In the genomic region with DNA sequence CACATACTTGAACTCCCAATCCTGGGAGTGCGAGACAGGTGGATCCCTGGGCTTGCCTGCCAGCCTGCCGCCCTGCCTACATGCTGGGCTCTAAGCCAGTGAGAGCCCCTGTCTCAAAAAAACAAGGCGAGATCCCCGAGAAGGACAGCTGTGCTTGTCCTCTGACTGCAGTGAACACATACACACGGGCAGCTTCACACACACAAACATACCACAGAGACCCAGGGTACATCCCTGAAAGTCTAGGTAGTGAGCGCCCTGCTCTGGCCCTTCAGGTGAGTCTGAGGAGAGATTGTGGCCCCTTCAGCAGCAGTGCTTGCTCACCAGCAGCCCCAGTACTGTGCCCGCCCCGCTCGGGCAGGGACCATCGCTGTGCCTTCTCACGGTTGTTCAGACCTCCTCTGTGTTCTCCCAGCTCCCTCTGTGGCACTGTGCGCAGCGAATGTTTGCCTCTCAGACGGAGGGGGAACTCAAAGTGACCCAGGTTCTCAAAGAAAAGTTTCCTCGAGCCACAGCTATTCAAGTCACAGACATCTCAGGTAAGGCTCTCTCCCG, we compare ENCODE assay signal across 18 mouse cellular contexts. TPM values are rescaled to one million over a fixed set of nuclear protein-coding genes. Genes with fewer than 3 reads are reported as not detected.
DNase-seq lines count a peak whose midpoint lies in the region; ATAC-seq lines count a peak whose summit lies in the region.
"Had no signal": no experiment of that assay in that cellular context is flagged by ENCODE, and none has a peak within 500 bp of the region (broad histone marks: within the 10 kb centered on the region; RNA-seq: fewer than 3 reads in every experiment).

No protein-coding gene starts in this region.

- H3K9me3 ChIP-seq in erythroblast, embryonic 14.5 days (ENCODE audit: control insufficient read depth, low read length) = no peaks in the 10 kb centered on the region
- no peaks in the 10 kb centered on the region for H3K9me3 ChIP-seq in kidney, embryonic 16.5 days (ENCODE audit: low read length)
- no peaks in the 10 kb centered on the region for H3K9me3 ChIP-seq in liver, embryonic 12.5 days (replicated peaks)
- H3K9me3 ChIP-seq: hindbrain, embryonic 15.5 days; limb, embryonic 15.5 days; midbrain, embryonic 12.5 days had no signal

- H3K9ac ChIP-seq in kidney, embryonic 16.5 days (replicated peaks; ENCODE audit: low read length) = peak overlapping the region; percentile 93; the same call in 1 of the 2 replicates
- peak overlapping the region; percentile 95 for H3K9ac ChIP-seq in liver, embryonic 12.5 days

- WGBS in kidney, embryonic 16.5 days = 90% methylated on average over 16 of the region's 16 CpGs
- WGBS in liver, embryonic 12.5 days (ENCODE audit: insufficient replicate concordance) = 75% methylated on average over 16 of the region's 16 CpGs

- DNase-seq in kidney, adult 11 months = no peak
- peak; percentile 20 for DNase-seq in c-Kit-negative CD71-positive TER-119-positive erythroid progenitor cells, embryonic 14.5 days (ENCODE audit: low read depth, low spot score)
- DNase-seq in urinary bladder, postnatal 4 days (ENCODE audit: low spot score in 2 of 2) = no peak
- no peak for DNase-seq in left cerebral cortex, adult 11 months (ENCODE audit: low spot score)
- DNase-seq: adrenal gland, postnatal 25 days; cerebellum, adult 11 months; embryo, embryonic 11 days; kidney, adult 8-10 months; layer of hippocampus, postnatal 36 days; lung, postnatal 36 days; thymus, adult 18-20 months had no signal

- no peak overlapping the region for H3K4me2 ChIP-seq in kidney, embryonic 16.5 days (replicated peaks; ENCODE audit: low read depth, low read length)
- H3K4me2 ChIP-seq in liver, embryonic 12.5 days = peak overlapping the region; percentile 76

- H3K4me1 ChIP-seq in erythroblast, embryonic 14.5 days (ENCODE audit: control insufficient read depth) = peaks cover 82% of the 10 kb centered on the region
- H3K4me1 ChIP-seq in kidney, embryonic 16.5 days (ENCODE audit: insufficient read depth, low read length) = peaks cover 13% of the 10 kb centered on the region
- H3K4me1 ChIP-seq in liver, embryonic 12.5 days = peaks cover 69% of the 10 kb centered on the region

- H3K4me3 ChIP-seq in erythroblast, embryonic 14.5 days (replicated peaks) = peak overlapping the region; percentile 82
- no peak overlapping the region for H3K4me3 ChIP-seq in kidney, embryonic 16.5 days (ENCODE audit: low read length)
- peak overlapping the region; percentile 83 for H3K4me3 ChIP-seq in liver, embryonic 12.5 days

- H3K27me3 ChIP-seq in erythroblast, embryonic 14.5 days (ENCODE audit: control insufficient read depth) = no peaks in the 10 kb centered on the region
- H3K27me3 ChIP-seq in kidney, embryonic 16.5 days (ENCODE audit: insufficient read depth, low read length) = no peaks in the 10 kb centered on the region
- H3K27me3 ChIP-seq in liver, embryonic 12.5 days (replicated peaks) = no peaks in the 10 kb centered on the region
- H3K27me3 ChIP-seq: hindbrain, embryonic 15.5 days; limb, embryonic 15.5 days; midbrain, embryonic 12.5 days had no signal

- H3K36me3 ChIP-seq in erythroblast, embryonic 14.5 days (ENCODE audit: control insufficient read depth) = peaks cover 85% of the 10 kb centered on the region
- peaks cover 15% of the 10 kb centered on the region; the same call in 1 of the 2 replicates for H3K36me3 ChIP-seq in kidney, embryonic 16.5 days (ENCODE audit: insufficient read depth, low read length)
- H3K36me3 ChIP-seq in liver, embryonic 12.5 days = peaks cover 61% of the 10 kb centered on the region

- ATAC-seq in erythroblast, adult 5-6 weeks (replicated peaks; ENCODE audit: low FRiP score, poor library complexity, severe bottlenecking) = no peak
- no peak for ATAC-seq in kidney, embryonic 16.5 days (ENCODE audit: low FRiP score, low TSS enrichment)
- no peak for ATAC-seq in liver, embryonic 12.5 days

- no peak overlapping the region for H3K27ac ChIP-seq in kidney, embryonic 16.5 days (ENCODE audit: low read length)
- H3K27ac ChIP-seq in liver, embryonic 12.5 days = peak overlapping the region; percentile 98
- H3K27ac ChIP-seq: hindbrain, embryonic 15.5 days; limb, embryonic 15.5 days; midbrain, embryonic 12.5 days had no signal

RNA-seq across cellular contexts. Expression of a gene that starts 2.0 kb away (rescaled TPM):
- 25.9 and 28.1 TPM in 2 replicates for polyA plus RNA-seq in erythroblast, embryonic 14.5 days (2012)
- 99.1 and 113 TPM in 2 replicates for total RNA-seq in erythroblast, adult 5-6 weeks (2015; ENCODE audit: low replicate concordance)
- total RNA-seq in erythroblast, adult 5-6 weeks (2017; ENCODE audit: low replicate concordance) = 93.6 and 115 TPM in 2 replicates
- polyA plus RNA-seq in kidney, embryonic 16.5 days (2015; fragmentation: Nextera tagmentation; extraction: Ambion mirVana) = 136 and 142 TPM in 2 replicates
- polyA plus RNA-seq in liver, embryonic 12.5 days (2016; fragmentation: Nextera tagmentation; extraction: Ambion mirVana) = 314 and 322 TPM in 2 replicates

RNA-seq across cellular contexts. Expression of a gene that starts 25.1 kb away (rescaled TPM):
- 1.8 and 2.4 TPM in 2 replicates for polyA plus RNA-seq in erythroblast, embryonic 14.5 days (2012)
- 51.6 and 54.6 TPM in 2 replicates for total RNA-seq in erythroblast, adult 5-6 weeks (2015; ENCODE audit: low replicate concordance)
- total RNA-seq in erythroblast, adult 5-6 weeks (2017; ENCODE audit: low replicate concordance) = 71.1 and 78.7 TPM in 2 replicates
- 70.0 and 73.8 TPM in 2 replicates for polyA plus RNA-seq in kidney, embryonic 16.5 days (2015; fragmentation: Nextera tagmentation; extraction: Ambion mirVana)
- polyA plus RNA-seq in liver, embryonic 12.5 days (2016; fragmentation: Nextera tagmentation; extraction: Ambion mirVana) = 58.6 and 59.9 TPM in 2 replicates

RNA-seq across cellular contexts. Expression of a gene that starts 25.2 kb away (rescaled TPM):
- polyA plus RNA-seq in erythroblast, embryonic 14.5 days (2012) = 5.3 and 6.1 TPM in 2 replicates
- 13.8 and 21.1 TPM in 2 replicates for total RNA-seq in erythroblast, adult 5-6 weeks (2015; ENCODE audit: low replicate concordance)
- total RNA-seq in erythroblast, adult 5-6 weeks (2017; ENCODE audit: low replicate concordance) = 21.8 and 29.0 TPM in 2 replicates
- 38.5 and 40.5 TPM in 2 replicates for polyA plus RNA-seq in kidney, embryonic 16.5 days (2015; fragmentation: Nextera tagmentation; extraction: Ambion mirVana)
- polyA plus RNA-seq in liver, embryonic 12.5 days (2016; fragmentation: Nextera tagmentation; extraction: Ambion mirVana) = 112 and 114 TPM in 2 replicates

Comparison
In these comparisons a context has a peak if more than half of its experiments do, and no peak if none do; other contexts are left out.
1. RNA of a gene that starts 25.1 kb away (polyA plus RNA-seq): 70.0 to 73.8 TPM in kidney, embryonic 16.5 days and 58.6 to 59.9 TPM in liver, embryonic 12.5 days; 1.8 to 2.4 TPM in erythroblast, embryonic 14.5 days; every median in the first group is over 10 times any median in the second.